Mouse (Mus musculus): ENCODE results near the gene Foxj3. TPM values are rescaled to one million over a fixed set of nuclear protein-coding genes. Genes with fewer than 3 reads are reported as not detected.

The Foxj3 gene
- polyA plus RNA-seq, 1 experiment from 2014 or later, result 27.3 TPM

- Histone ChIP-seq H3K9ac (no peak overlapping the region), H3K4me1 (no peaks in the 10 kb centered on the region), H3K27ac (no peak overlapping the region), H3K4me2 (replicated peaks) (no peak overlapping the region), H3K27me3 (no peaks in the 10 kb centered on the region), H3K9me3 (replicated peaks) (no peaks in the 10 kb centered on the region), H3K4me3 (no peak overlapping the region), H3K36me3 (no peaks in the 10 kb centered on the region)
- 69% methylated on average over 2 of the region's 2 CpGs for WGBS
- no peak for ATAC-seq (ENCODE audit: low FRiP score)
Measured at GRCm38 (mm10) chr4:119531813-119532212, 5.0 kb upstream of the Foxj3 start.

- Histone ChIP-seq H3K27me3 (no peaks in the 10 kb centered on the region), H3K4me1 (no peaks in the 10 kb centered on the region), H3K9ac (no peak overlapping the region), H3K4me3 (no peak overlapping the region), H3K4me2 (replicated peaks) (no peak overlapping the region), H3K36me3 (no peaks in the 10 kb centered on the region), H3K9me3 (replicated peaks) (no peaks in the 10 kb centered on the region), H3K27ac (no peak overlapping the region)
- WGBS, result 60% methylated on average over 4 of the region's 4 CpGs
- ATAC-seq (ENCODE audit: low FRiP score), result no peak
Measured at GRCm38 (mm10) chr4:119535103-119535502, 1.7 kb upstream of the Foxj3 start.

- no peak for ATAC-seq (ENCODE audit: low FRiP score)
- Histone ChIP-seq H3K27ac (no peak overlapping the region), H3K4me1 (peaks cover 13% of the 10 kb centered on the region), H3K4me3 (no peak overlapping the region), H3K9me3 (replicated peaks) (no peaks in the 10 kb centered on the region), H3K27me3 (no peaks in the 10 kb centered on the region), H3K9ac (no peak overlapping the region), H3K4me2 (replicated peaks) (no peak overlapping the region), H3K36me3 (no peaks in the 10 kb centered on the region)
- WGBS, result 78% methylated on average over 4 of the region's 4 CpGs
Measured at GRCm38 (mm10) chr4:119537436-119537835, 632 bp downstream of the Foxj3 start.

- Histone ChIP-seq H3K27ac (peak within 1 kb of the TSS; percentile 99), H3K9me3 (replicated peaks) (no peaks in the 10 kb centered on the region), H3K9ac (peak within 1 kb of the TSS; percentile 97), H3K4me1 (peaks cover 13% of the 10 kb centered on the region), H3K4me3 (peak within 1 kb of the TSS; percentile 96), H3K36me3 (no peaks in the 10 kb centered on the region), H3K27me3 (no peaks in the 10 kb centered on the region), H3K4me2 (replicated peaks) (peak within 1 kb of the TSS; percentile 78)
- under 1% methylated on average over 81 of the region's 85 CpGs for WGBS
- peak; percentile 93 for ATAC-seq (ENCODE audit: low FRiP score)
Measured at GRCm38 (mm10) chr4:119539031-119539824, 2.4 kb downstream of the Foxj3 start, which contains the start of gene Frg2f1. Gene Frg2f1 (minus strand): TSS chr4:119539529.

- H3K4me1 ChIP-seq, result peaks cover 13% of the 10 kb centered on the region
- peak overlapping the region; percentile 97 for H3K9ac ChIP-seq
- no peaks in the 10 kb centered on the region for H3K27me3 ChIP-seq
- WGBS, result under 1% methylated on average over 61 of the region's 76 CpGs
- peak overlapping the region; percentile 99 for H3K27ac ChIP-seq
- no peaks in the 10 kb centered on the region for H3K36me3 ChIP-seq
- H3K4me2 ChIP-seq (replicated peaks), result peak overlapping the region; percentile 78
- peak; percentile 53 for ATAC-seq (ENCODE audit: low FRiP score)
- H3K4me3 ChIP-seq, result peak overlapping the region; percentile 96
- H3K9me3 ChIP-seq (replicated peaks), result no peaks in the 10 kb centered on the region
Measured at GRCm38 (mm10) chr4:119539836-119540532, 3.2 kb downstream of the Foxj3 start.

GRCm38 (mm10) chr4:119540533-119540890 lies 3.7 kb downstream of the Foxj3 start:
- H3K4me1 ChIP-seq, result peaks cover 13% of the 10 kb centered on the region
- H3K27ac ChIP-seq, result peak overlapping the region; percentile 99; the same call in 1 of the 2 replicates
- H3K4me2 ChIP-seq (replicated peaks), result peak overlapping the region; percentile 78
- no peaks in the 10 kb centered on the region for H3K36me3 ChIP-seq
- no peaks in the 10 kb centered on the region for H3K9me3 ChIP-seq (replicated peaks)
- WGBS, result 5% methylated on average over 10 of the region's 10 CpGs
- peak overlapping the region; percentile 96 for H3K4me3 ChIP-seq
- H3K27me3 ChIP-seq, result no peaks in the 10 kb centered on the region
- peak overlapping the region; percentile 97 for H3K9ac ChIP-seq
- ATAC-seq (ENCODE audit: low FRiP score), result no peak

- WGBS, result 94% methylated on average over 1 of the region's 1 CpGs
- Histone ChIP-seq H3K27me3 (no peaks in the 10 kb centered on the region), H3K36me3 (no peaks in the 10 kb centered on the region), H3K4me2 (replicated peaks) (no peak overlapping the region), H3K27ac (no peak overlapping the region), H3K9me3 (replicated peaks) (no peaks in the 10 kb centered on the region), H3K9ac (no peak overlapping the region), H3K4me1 (peaks cover 7% of the 10 kb centered on the region), H3K4me3 (no peak overlapping the region)
- ATAC-seq (ENCODE audit: low FRiP score), result no peak
Measured at GRCm38 (mm10) chr4:119550864-119551263, 14.1 kb downstream of the Foxj3 start.

- peaks cover 4% of the 10 kb centered on the region; the same call in 1 of the 2 replicates for H3K4me1 ChIP-seq
- H3K4me2 ChIP-seq (replicated peaks), result no peak overlapping the region
- no peak overlapping the region for H3K4me3 ChIP-seq
- no peaks in the 10 kb centered on the region for H3K27me3 ChIP-seq
- WGBS, result 81% methylated on average over 2 of the region's 2 CpGs
- ATAC-seq (ENCODE audit: low FRiP score), result no peak
- H3K36me3 ChIP-seq, result no peaks in the 10 kb centered on the region
- no peaks in the 10 kb centered on the region for H3K9me3 ChIP-seq (replicated peaks)
- no peak overlapping the region for H3K27ac ChIP-seq
- H3K9ac ChIP-seq, result no peak overlapping the region
Measured at GRCm38 (mm10) chr4:119555466-119555865, 18.7 kb downstream of the Foxj3 start.

GRCm38 (mm10) chr4:119563136-119563535 lies 26.3 kb downstream of the Foxj3 start:
- H3K9me3 ChIP-seq (replicated peaks), result no peaks in the 10 kb centered on the region
- H3K4me3 ChIP-seq, result no peak overlapping the region
- no peak for ATAC-seq (ENCODE audit: low FRiP score)
- H3K9ac ChIP-seq, result no peak overlapping the region
- no peaks in the 10 kb centered on the region for H3K4me1 ChIP-seq
- no peaks in the 10 kb centered on the region for H3K27me3 ChIP-seq
- H3K36me3 ChIP-seq, result peaks cover 7% of the 10 kb centered on the region; the same call in 1 of the 2 replicates
- H3K27ac ChIP-seq, result no peak overlapping the region
- H3K4me2 ChIP-seq (replicated peaks), result no peak overlapping the region

GRCm38 (mm10) chr4:119566322-119566835 lies 29.6 kb downstream of the Foxj3 start:
- ATAC-seq (ENCODE audit: low FRiP score), result no peak
- no peak overlapping the region for H3K4me2 ChIP-seq (replicated peaks)
- no peak overlapping the region for H3K27ac ChIP-seq
- H3K9me3 ChIP-seq (replicated peaks), result no peaks in the 10 kb centered on the region
- no peak overlapping the region for H3K9ac ChIP-seq
- no peaks in the 10 kb centered on the region for H3K4me1 ChIP-seq
- no peaks in the 10 kb centered on the region for H3K27me3 ChIP-seq
- 90% methylated on average over 4 of the region's 4 CpGs for WGBS
- no peak overlapping the region for H3K4me3 ChIP-seq
- H3K36me3 ChIP-seq, result peaks cover 7% of the 10 kb centered on the region; the same call in 1 of the 2 replicates

GRCm38 (mm10) chr4:119572682-119573081 lies 35.9 kb downstream of the Foxj3 start:
- Histone ChIP-seq H3K4me3 (no peak overlapping the region), H3K9me3 (replicated peaks) (no peaks in the 10 kb centered on the region), H3K27ac (no peak overlapping the region), H3K9ac (no peak overlapping the region), H3K4me2 (replicated peaks) (no peak overlapping the region), H3K27me3 (no peaks in the 10 kb centered on the region), H3K4me1 (no peaks in the 10 kb centered on the region), H3K36me3 (peaks cover 12% of the 10 kb centered on the region; the same call in 1 of the 2 replicates)
- WGBS, result 92% methylated on average over 3 of the region's 3 CpGs
- no peak for ATAC-seq (ENCODE audit: low FRiP score)

- no peak overlapping the region for H3K27ac ChIP-seq
- WGBS, result 77% methylated on average over 2 of the region's 2 CpGs
- no peaks in the 10 kb centered on the region for H3K4me1 ChIP-seq
- ATAC-seq (ENCODE audit: low FRiP score), result no peak
- H3K27me3 ChIP-seq, result no peaks in the 10 kb centered on the region
- H3K9me3 ChIP-seq (replicated peaks), result no peaks in the 10 kb centered on the region
- H3K4me3 ChIP-seq, result no peak overlapping the region
- H3K4me2 ChIP-seq (replicated peaks), result no peak overlapping the region
- no peak overlapping the region for H3K9ac ChIP-seq
- peaks cover 12% of the 10 kb centered on the region; the same call in 1 of the 2 replicates for H3K36me3 ChIP-seq
Measured at GRCm38 (mm10) chr4:119574504-119574903, 37.7 kb downstream of the Foxj3 start.
